Mouse (Mus musculus) gastrocnemius, postnatal 4 days (tissue): ENCODE data around the gene Hmg20a. TPM values are rescaled to one million over a fixed set of nuclear protein-coding genes. Genes with fewer than 3 reads are reported as not detected.
A peak's percentile ranks its signal among the peaks of the same experiment; 100 is the strongest.

Source experiments
- DNase-seq, 2 experiments: peaks; one replicate each; pipeline ENCODE4 v3.0.0; 2021 to 2022; ENCODE audit warnings: low spot score in 2 of 2, mixed read lengths in 2 of 2
- long read RNA-seq, 2 experiments: library from polyadenylated mRNA; stranded (forward); transcript quantifications; one replicate each; pipeline ENCODE4 v2.0.0; 2021
- total RNA-seq, 2 experiments: library from RNA; stranded (reverse); gene quantifications; 2 replicates each; pipeline ENCODE4 v1.2.3; 2021

Hmg20a gene
- total RNA-seq, result 10 to 100 TPM; 43.2 to 44.0 TPM
- long read RNA-seq, experiment 1, transcript Hmg20a-201 (10 exons, 3,778 nt), result major isoform, 29 of 63 reads
- long read RNA-seq, experiment 1, transcript Hmg20a-205 (9 exons, 1,700 nt), result minor isoform, 8 of 63 reads
- long read RNA-seq, experiment 1, partial matches to known transcripts, result 4 of 63 reads
- long read RNA-seq, experiment 1, other reads (novel, unspliced or antisense), result 22 of 63 reads
- long read RNA-seq, experiment 2, transcript Hmg20a-205 (9 exons, 1,700 nt), result minor isoform, 7 of 41 reads
- long read RNA-seq, experiment 2, transcript Hmg20a-201 (10 exons, 3,778 nt), result major isoform, 16 of 41 reads
- long read RNA-seq, experiment 2, partial matches to known transcripts, result 11 of 41 reads
- long read RNA-seq, experiment 2, other reads (novel, unspliced or antisense), result 7 of 41 reads

DNA sequence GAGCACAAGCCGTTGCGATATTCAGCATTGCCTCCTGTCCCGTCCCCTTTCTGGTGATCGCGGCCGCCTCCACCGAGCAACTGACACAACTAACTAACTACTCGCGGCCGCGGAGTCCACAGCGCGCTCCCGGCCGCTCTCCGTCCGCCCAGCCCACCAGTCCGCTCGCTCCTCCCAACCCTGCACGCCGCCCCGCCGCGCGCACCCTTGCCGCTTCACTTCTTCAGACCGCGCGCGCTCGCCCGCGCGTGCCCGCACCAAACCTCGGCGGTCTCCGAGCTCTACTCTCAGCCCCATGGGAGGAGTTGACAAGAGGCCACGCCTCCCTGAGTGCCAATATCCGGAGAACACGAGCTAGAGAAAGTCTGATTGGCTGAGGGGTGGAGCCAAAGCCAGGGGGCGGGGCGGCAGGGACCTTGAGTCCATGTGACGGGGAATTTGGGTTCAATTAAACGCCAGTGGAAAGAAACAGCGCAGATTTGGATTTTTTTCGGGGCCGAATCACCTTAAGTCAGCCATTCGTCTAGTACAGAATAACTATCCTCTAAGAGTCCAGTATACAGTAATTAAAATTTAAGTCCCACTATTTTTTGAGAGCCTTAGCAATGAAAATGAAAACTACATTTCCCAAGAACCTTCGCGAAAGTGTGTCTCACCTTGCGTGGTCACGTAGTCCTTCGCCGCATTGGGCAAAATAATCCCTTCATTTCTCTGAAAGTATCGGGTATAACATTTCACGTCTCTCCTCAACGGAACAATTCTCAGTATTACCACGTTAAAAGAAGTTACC, at the start of gene Hmg20a, which contains the start of gene Peak1:
Gene Hmg20a, plus strand, starts transcription at position 662 of the 790 bp plus-strand sequence.
Gene Peak1, minus strand, starts transcription at position 120 of the 790 bp plus-strand sequence.
- peak; percentile 99 to 100 for DNase-seq

- no peak for DNase-seq
Observed at GRCm38 (mm10) chr9:56368814-56369213, 49.6 kb upstream of the Hmg20a start.

- no peak for DNase-seq
Observed at GRCm38 (mm10) chr9:56370710-56371109, 47.7 kb upstream of the Hmg20a start.

GRCm38 (mm10) chr9:56374401-56374800, 44.0 kb upstream of the Hmg20a start:
- no peak for DNase-seq

DNA sequence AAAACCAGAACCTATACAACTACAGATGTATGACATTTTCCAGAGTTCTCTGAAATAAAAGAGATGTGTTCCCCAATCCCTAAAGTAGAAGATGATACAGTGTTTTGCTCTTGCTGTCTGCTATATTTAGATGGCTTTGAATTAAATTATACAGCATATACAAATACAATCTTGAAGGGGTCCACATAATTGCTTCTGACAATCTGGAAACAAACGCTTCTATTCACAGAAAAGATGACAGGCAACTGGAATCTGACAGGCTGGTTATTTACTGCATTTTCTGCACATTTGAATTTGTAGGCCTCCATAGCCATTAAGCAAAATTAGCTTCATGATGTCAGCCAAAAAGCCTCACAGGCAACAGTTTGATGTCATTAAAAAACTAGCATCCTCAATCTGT, 35.6 kb upstream of the Hmg20a start:
- no peak for DNase-seq

GRCm38 (mm10) chr9:56392857-56393256, 25.6 kb upstream of the Hmg20a start:
- no peak for DNase-seq

- no peak for DNase-seq
Observed at GRCm38 (mm10) chr9:56396306-56396705, 22.1 kb upstream of the Hmg20a start.

- DNase-seq, result no peak
Observed at GRCm38 (mm10) chr9:56404619-56405018, 13.8 kb upstream of the Hmg20a start.

- no peak for DNase-seq
Observed at GRCm38 (mm10) chr9:56409928-56410327, 8.5 kb upstream of the Hmg20a start.

DNA sequence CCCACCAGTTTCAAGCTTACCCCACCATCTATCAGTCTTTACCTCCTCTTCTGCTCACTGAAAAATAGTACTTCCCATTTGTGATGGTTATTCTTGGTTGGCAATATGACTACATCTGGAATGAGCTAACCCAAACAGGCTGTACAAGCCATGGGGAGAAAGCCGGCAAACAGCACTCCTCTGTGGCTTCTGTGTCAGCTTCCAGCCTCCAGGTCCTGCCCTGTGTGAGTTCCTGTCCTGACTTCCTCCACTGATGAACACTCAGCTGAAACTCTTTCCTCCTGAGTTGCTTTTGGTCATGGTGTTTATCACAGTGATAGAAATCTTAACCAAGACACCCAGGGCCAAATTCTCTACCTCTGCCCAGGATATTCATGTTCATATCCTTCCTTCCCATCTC, 5.7 kb upstream of the Hmg20a start:
- no peak for DNase-seq

DNA sequence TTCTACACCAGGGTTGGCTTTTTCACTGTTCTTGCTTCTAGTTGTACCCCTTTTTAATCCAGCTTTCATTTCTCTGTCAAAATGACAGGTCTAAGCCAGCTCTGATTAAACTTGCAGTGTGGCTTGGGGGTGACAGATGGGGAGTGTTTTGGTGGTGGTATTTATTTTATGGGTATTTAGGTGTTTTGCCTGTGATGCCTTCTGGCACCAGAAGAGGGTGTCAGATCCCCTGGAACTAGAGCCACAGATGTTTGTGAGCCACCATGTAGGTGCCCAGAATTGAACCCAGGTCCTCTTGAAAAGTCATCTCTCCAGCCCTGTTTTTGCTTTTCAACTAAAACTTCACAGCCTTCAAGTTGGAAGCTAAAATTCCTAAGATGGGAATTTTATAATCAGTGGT, 4.1 kb upstream of the Hmg20a start:
- DNase-seq, result no peak

GRCm38 (mm10) chr9:56415393-56415792, 3.0 kb upstream of the Hmg20a start:
- no peak for DNase-seq

GRCm38 (mm10) chr9:56415935-56416607, 2.3 kb upstream of the Hmg20a start:
- DNase-seq, result no peak

- DNase-seq, result peak; percentile 77 to 85
Observed at GRCm38 (mm10) chr9:56417415-56417947, 928 bp upstream of the Hmg20a start.

DNA sequence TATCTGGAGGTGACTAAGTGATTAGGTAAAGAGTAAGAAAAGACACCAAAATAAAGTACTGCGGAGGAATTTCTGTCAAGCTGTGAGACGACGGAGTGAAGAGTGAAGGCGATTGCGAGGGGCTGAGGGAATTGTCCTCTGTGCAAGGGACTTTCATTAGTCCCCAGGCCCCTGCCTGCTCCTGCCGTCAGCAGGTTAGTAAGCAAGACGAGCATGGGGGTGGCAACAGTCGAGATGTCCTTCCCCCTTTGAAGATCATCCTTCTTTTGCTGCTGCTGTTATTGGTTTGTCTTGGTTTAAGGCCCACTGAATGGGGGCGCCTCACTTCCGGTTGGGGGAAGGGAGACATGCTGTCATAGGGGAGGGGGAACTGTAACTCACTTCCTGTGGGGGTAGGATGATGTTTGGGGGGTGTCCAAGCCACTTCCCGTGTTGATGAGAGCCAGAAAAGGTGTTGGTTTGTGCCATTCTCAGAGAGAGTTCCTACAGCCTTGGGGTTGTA, 380 bp downstream of the Hmg20a start:
- peak; percentile 51 to 71 for DNase-seq

GRCm38 (mm10) chr9:56420236-56420635, 1.8 kb downstream of the Hmg20a start:
- DNase-seq, result no peak

DNA sequence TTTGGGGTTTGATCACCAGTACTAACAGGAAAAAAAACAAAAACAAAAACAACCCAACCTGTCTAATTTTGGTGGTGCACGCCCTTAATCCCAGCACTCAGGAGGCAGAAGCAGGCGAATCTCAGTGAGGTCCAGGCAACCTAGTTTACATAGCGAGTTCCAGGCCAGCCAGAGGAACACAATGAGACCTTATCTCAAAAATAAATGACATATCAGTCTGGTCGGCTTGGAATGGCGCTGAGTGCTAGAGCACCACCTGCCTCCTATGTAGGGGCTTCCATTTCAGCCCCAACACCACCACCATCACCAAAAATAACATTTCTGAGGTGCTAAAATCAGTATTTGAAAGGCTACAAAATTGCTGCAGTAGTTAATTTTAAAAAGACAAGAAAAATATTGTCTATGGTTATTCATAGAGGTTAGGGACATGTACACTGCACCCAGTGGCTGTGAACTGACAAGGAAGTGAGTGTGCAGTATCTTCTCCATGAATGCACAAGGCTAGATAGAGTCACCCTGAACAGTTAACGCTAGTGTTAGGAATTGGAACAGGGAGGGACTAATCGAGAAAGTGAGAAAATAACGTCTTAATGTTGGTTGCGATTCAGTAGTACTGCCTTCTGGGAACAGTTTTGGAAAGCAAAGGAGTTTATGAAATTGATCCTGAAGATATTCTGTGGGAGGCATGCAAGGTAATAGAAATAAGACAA, 2.6 kb downstream of the Hmg20a start:
- DNase-seq, result no peak

- DNase-seq, result no peak
Observed at GRCm38 (mm10) chr9:56421991-56422390, 3.6 kb downstream of the Hmg20a start.

DNA sequence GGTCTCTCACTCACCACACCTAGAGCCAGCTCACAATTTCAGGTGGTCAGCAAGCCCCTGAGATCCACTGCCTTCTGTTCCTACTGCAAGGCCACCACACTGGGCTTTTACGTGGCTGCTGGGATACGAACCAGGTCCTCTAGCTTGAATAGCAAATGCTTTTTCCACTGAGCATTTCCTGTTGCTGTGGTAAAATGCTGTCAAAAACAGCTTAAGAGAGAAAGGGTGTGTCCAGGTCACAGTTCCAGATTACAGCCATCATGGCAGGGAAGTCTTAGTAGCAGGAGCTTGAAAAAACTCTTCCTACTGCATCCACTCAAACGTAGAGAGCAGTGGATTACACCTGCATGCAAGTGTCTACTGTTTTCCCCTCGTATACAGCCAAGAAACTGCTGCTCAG, 6.5 kb downstream of the Hmg20a start:
- no peak for DNase-seq

GRCm38 (mm10) chr9:56435821-56436526, 17.6 kb downstream of the Hmg20a start:
- peak in 1 of 2 experiments; percentile 37 for DNase-seq
